Comparison of ENCODE assay signal across 10 mouse cellular contexts in genomic region chr12:102779452-102779851, GRCm38 (mm10). TPM values are rescaled to one million over a fixed set of nuclear protein-coding genes. Genes with fewer than 3 reads are reported as not detected.
DNase-seq lines count a peak whose midpoint lies in the region; ATAC-seq and TF ChIP-seq lines count a peak whose summit lies in the region.
"Had no signal": no experiment of that assay in that cellular context is flagged by ENCODE, and none has a peak within 500 bp of the region (broad histone marks: within the 10 kb centered on the region; RNA-seq: fewer than 3 reads in every experiment).

No protein-coding gene starts in this region.

- H3K27me3 ChIP-seq in liver, postnatal 0 days (ENCODE audit: insufficient read depth, low read length) = no peaks in the 10 kb centered on the region
- H3K27me3 ChIP-seq in neural tube, embryonic 15.5 days (replicated peaks) = no peaks in the 10 kb centered on the region

- no peak overlapping the region for H3K9ac ChIP-seq in liver, postnatal 0 days (replicated peaks)
- no peak overlapping the region for H3K9ac ChIP-seq in neural tube, embryonic 15.5 days (replicated peaks)

- TF ChIP-seq CTCF in liver, postnatal 0 days (IDR thresholded peaks at IDR 0.05; ENCODE audit: low read depth) = peak; percentile 53

- H3K4me1 ChIP-seq in liver, postnatal 0 days (ENCODE audit: insufficient read depth) = 0 out of 2 replicates have a peak, but pooled peaks cover 9% of the 10 kb centered on the region
- H3K4me1 ChIP-seq in neural tube, embryonic 15.5 days = no peaks in the 10 kb centered on the region

- H3K4me3 ChIP-seq in liver, postnatal 0 days (ENCODE audit: low read depth, low read length) = no peak overlapping the region
- H3K4me3 ChIP-seq in neural tube, embryonic 15.5 days (replicated peaks) = no peak overlapping the region

- peak overlapping the region; percentile 34; the same call in 1 of the 2 replicates for H3K27ac ChIP-seq in liver, postnatal 0 days (ENCODE audit: low read depth)
- H3K27ac ChIP-seq in neural tube, embryonic 15.5 days (replicated peaks) = no peak overlapping the region

- no peak for TF ChIP-seq EP300 in liver, postnatal 0 days (IDR thresholded peaks at IDR 0.05; ENCODE audit: low read depth)

- no peak overlapping the region for H3K4me2 ChIP-seq in liver, postnatal 0 days (ENCODE audit: low read depth, low read length)
- H3K4me2 ChIP-seq in neural tube, embryonic 15.5 days = no peak overlapping the region
- H3K4me2 ChIP-seq: midbrain, embryonic 11.5 days had no signal

- 60% methylated on average over 3 of the region's 3 CpGs for whole genome bisulfite sequencing in liver, postnatal 0 days (ENCODE audit: insufficient replicate concordance)
- 49% methylated on average over 3 of the region's 3 CpGs for WGBS in neural tube, embryonic 15.5 days

- peak; percentile 19 for DNase-seq in heart, postnatal 4 days
- DNase-seq in heart, adult 8-10 months (ENCODE audit: low spot score) = no peak
- peak; percentile 53 for DNase-seq in ES-CJ7 (ENCODE audit: low read depth, low spot score)
- DNase-seq in embryo, embryonic 11 days = peak; percentile 34
- DNase-seq in liver, postnatal 0 days = peak; percentile 51
- DNase-seq in urinary bladder, postnatal 10 days (ENCODE audit: low spot score) = no peak
- DNase-seq in thymus, postnatal 10 days (ENCODE audit: low spot score in 2 of 2) = no peak

- peaks cover 19% of the 10 kb centered on the region for H3K36me3 ChIP-seq in liver, postnatal 0 days (replicated peaks; ENCODE audit: insufficient read depth, low read length)
- H3K36me3 ChIP-seq in neural tube, embryonic 15.5 days = peaks cover 54% of the 10 kb centered on the region

- no peaks in the 10 kb centered on the region for H3K9me3 ChIP-seq in liver, postnatal 0 days (ENCODE audit: low read length)
- no peaks in the 10 kb centered on the region for H3K9me3 ChIP-seq in neural tube, embryonic 15.5 days (replicated peaks)

- peak; percentile 83 for ATAC-seq in liver, postnatal 0 days
- ATAC-seq in neural tube, embryonic 15.5 days (ENCODE audit: low FRiP score) = no peak

RNA-seq across cellular contexts. Expression of gene Gm20604, which starts 21.0 kb away (rescaled TPM):
- 1 to 10 TPM; 6.5 to 7.1 TPM for total RNA-seq in heart, postnatal 4 days (2021)
- 1 to 10 TPM; 3.6 to 4.5 (median 3.8) TPM for total RNA-seq in heart, adult 8-10 months (2022)
- polyA plus RNA-seq in liver, postnatal 0 days (2015; fragmentation: Nextera tagmentation; extraction: Ambion mirVana) = 5.2 and 5.4 TPM in 2 replicates
- polyA plus RNA-seq in neural tube, embryonic 15.5 days (2015; fragmentation: Nextera tagmentation; extraction: Ambion mirVana) = 48.6 TPM in 2 replicates

RNA-seq across cellular contexts. Expression of gene Ubr7, which starts 21.7 kb away (rescaled TPM):
- total RNA-seq in heart, postnatal 4 days (2021) = 10 to 100 TPM; 37.3 to 39.1 TPM
- 10 to 100 TPM; 23.1 to 24.9 (median 24.7) TPM for total RNA-seq in heart, adult 8-10 months (2022)
- 11.5 and 12.5 TPM in 2 replicates for polyA plus RNA-seq in liver, postnatal 0 days (2015; fragmentation: Nextera tagmentation; extraction: Ambion mirVana)
- 35.3 and 36.5 TPM in 2 replicates for polyA plus RNA-seq in neural tube, embryonic 15.5 days (2015; fragmentation: Nextera tagmentation; extraction: Ambion mirVana)

RNA-seq across cellular contexts. Expression of gene Gon7, which starts 21.8 kb away (rescaled TPM):
- 10 to 100 TPM; 13.0 to 13.5 TPM for total RNA-seq in heart, postnatal 4 days (2021)
- 10 to 100 TPM in 3 of 4 experiments, 1 to 10 TPM in 1; 9.4 to 14.2 (median 10.9) TPM for total RNA-seq in heart, adult 8-10 months (2022)
- 10.8 and 13.0 TPM in 2 replicates for polyA plus RNA-seq in liver, postnatal 0 days (2015; fragmentation: Nextera tagmentation; extraction: Ambion mirVana)
- 47.4 and 47.9 TPM in 2 replicates for polyA plus RNA-seq in neural tube, embryonic 15.5 days (2015; fragmentation: Nextera tagmentation; extraction: Ambion mirVana)

RNA-seq across cellular contexts. Expression of gene Gm28051, which starts 21.9 kb away (rescaled TPM):
- not detected for total RNA-seq in heart, postnatal 4 days (2021)
- total RNA-seq in heart, adult 8-10 months (2022) = not detected
- not detected in 2 replicates for polyA plus RNA-seq in liver, postnatal 0 days (2015; fragmentation: Nextera tagmentation; extraction: Ambion mirVana)
- not detected in 2 replicates for polyA plus RNA-seq in neural tube, embryonic 15.5 days (2015; fragmentation: Nextera tagmentation; extraction: Ambion mirVana)
- polyA plus RNA-seq: heart, embryonic 14.5 days; midbrain, embryonic 11.5 days had no signal

RNA-seq across cellular contexts. Expression of gene Tmem251, which starts 35.9 kb away (rescaled TPM):
- 1 to 10 TPM; 5.7 to 6.0 TPM for total RNA-seq in heart, postnatal 4 days (2021)
- 1 to 10 TPM; 3.5 to 4.7 (median 4.4) TPM for total RNA-seq in heart, adult 8-10 months (2022)
- polyA plus RNA-seq in liver, postnatal 0 days (2015; fragmentation: Nextera tagmentation; extraction: Ambion mirVana) = 5.6 and 5.8 TPM in 2 replicates
- polyA plus RNA-seq in neural tube, embryonic 15.5 days (2015; fragmentation: Nextera tagmentation; extraction: Ambion mirVana) = 11.7 and 11.9 TPM in 2 replicates

Comparison
In these comparisons a context has a peak if more than half of its experiments do, and no peak if none do; other contexts are left out.
1. DNase-seq: peak in heart, postnatal 4 days (single experiment), ES-CJ7 (single experiment), embryo, embryonic 11 days (single experiment) and liver, postnatal 0 days (single experiment); none in heart, adult 8-10 months (single experiment), urinary bladder, postnatal 10 days (single experiment) and thymus, postnatal 10 days (0 of 2).